19 mouse cellular contexts compared by ENCODE assay signal in the genomic region with DNA sequence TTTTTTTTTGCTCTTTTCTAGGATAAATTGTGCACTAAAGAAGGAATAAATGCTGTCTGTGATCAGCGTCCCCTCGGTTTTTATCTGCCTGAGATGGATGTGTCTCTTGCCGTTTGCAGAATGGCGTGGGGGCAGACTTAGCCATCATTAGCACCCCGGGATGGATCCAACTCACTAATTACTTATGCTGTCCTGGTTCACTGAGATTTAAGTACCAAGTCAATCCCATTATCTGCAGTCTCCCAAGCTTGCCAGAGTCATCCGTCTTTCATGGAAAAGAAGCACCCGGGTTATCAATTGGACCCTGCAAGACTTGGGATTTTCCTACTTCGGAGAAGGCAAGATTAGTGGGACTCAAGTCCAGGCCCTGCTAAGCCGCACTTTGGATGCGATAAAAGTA.
DNase-seq lines count a peak whose midpoint lies in the region; ATAC-seq and TF ChIP-seq lines count a peak whose summit lies in the region.
"Had no signal": no experiment of that assay in that cellular context is flagged by ENCODE, and none has a peak within 500 bp of the region (broad histone marks: within the 10 kb centered on the region; RNA-seq: fewer than 3 reads in every experiment).

No protein-coding gene starts in this region.

- H3K9me3 ChIP-seq in forebrain, embryonic 12.5 days, result no peaks in the 10 kb centered on the region
- H3K9me3 ChIP-seq in hindbrain, embryonic 13.5 days, result no peaks in the 10 kb centered on the region
- no peaks in the 10 kb centered on the region for H3K9me3 ChIP-seq in midbrain, embryonic 14.5 days (ENCODE audit: control insufficient read depth, low read length)
- H3K9me3 ChIP-seq: intestine, embryonic 15.5 days; liver, embryonic 13.5 days had no signal

- H3K27ac ChIP-seq in forebrain, embryonic 12.5 days, result peak overlapping the region; percentile 86
- peak overlapping the region; percentile 69 for H3K27ac ChIP-seq in hindbrain, embryonic 13.5 days
- H3K27ac ChIP-seq in midbrain, embryonic 14.5 days (replicated peaks; ENCODE audit: low read depth, low read length), result peak overlapping the region; percentile 75
- H3K27ac ChIP-seq in thymus, adult 2 months (ENCODE audit: control insufficient read depth, insufficient read depth, low read length), result no peak overlapping the region
- H3K27ac ChIP-seq: intestine, embryonic 15.5 days; kidney, postnatal 0 days; liver, embryonic 13.5 days had no signal

- H3K4me1 ChIP-seq in forebrain, embryonic 12.5 days, result peaks cover 48% of the 10 kb centered on the region
- peaks cover 42% of the 10 kb centered on the region for H3K4me1 ChIP-seq in hindbrain, embryonic 13.5 days (replicated peaks)
- peaks cover 37% of the 10 kb centered on the region for H3K4me1 ChIP-seq in midbrain, embryonic 14.5 days (ENCODE audit: control insufficient read depth, insufficient read depth, low read length)
- no peaks in the 10 kb centered on the region for H3K4me1 ChIP-seq in thymus, adult 2 months (replicated peaks; ENCODE audit: control insufficient read depth, insufficient read depth, low read length)
- H3K4me1 ChIP-seq: liver, embryonic 13.5 days had no signal

- no peaks in the 10 kb centered on the region for H3K27me3 ChIP-seq in forebrain, embryonic 12.5 days
- peaks cover 3% of the 10 kb centered on the region; the same call in 1 of the 2 replicates for H3K27me3 ChIP-seq in hindbrain, embryonic 13.5 days
- H3K27me3 ChIP-seq in midbrain, embryonic 14.5 days (ENCODE audit: control insufficient read depth, insufficient read depth, low read length), result no peaks in the 10 kb centered on the region
- no peaks in the 10 kb centered on the region for H3K27me3 ChIP-seq in thymus, adult 2 months (ENCODE audit: control insufficient read depth, insufficient read depth, low read length)
- H3K27me3 ChIP-seq: intestine, embryonic 15.5 days; liver, embryonic 13.5 days had no signal

- no peaks in the 10 kb centered on the region for H3K36me3 ChIP-seq in forebrain, embryonic 12.5 days (replicated peaks)
- H3K36me3 ChIP-seq in hindbrain, embryonic 13.5 days, result no peaks in the 10 kb centered on the region
- H3K36me3 ChIP-seq in midbrain, embryonic 14.5 days (ENCODE audit: control insufficient read depth, insufficient read depth, low read length), result no peaks in the 10 kb centered on the region
- no peaks in the 10 kb centered on the region for H3K36me3 ChIP-seq in thymus, adult 2 months (ENCODE audit: control insufficient read depth, insufficient read depth, low read length)
- H3K36me3 ChIP-seq: G1E; intestine, embryonic 15.5 days; liver, embryonic 13.5 days had no signal

- TF ChIP-seq CTCF in brain, embryonic 14.5 days (IDR thresholded peaks at IDR 0.05; ENCODE audit: borderline replicate concordance, extremely low read depth, insufficient read depth, insufficient read length), result no peak
- TF ChIP-seq CTCF in thymus, adult 2 months (IDR thresholded peaks at IDR 0.05; ENCODE audit: borderline replicate concordance, control insufficient read depth, extremely low read depth, insufficient read depth, low read length, poor library complexity), result no peak

- ATAC-seq in forebrain, embryonic 12.5 days (ENCODE audit: low FRiP score), result no peak
- ATAC-seq in hindbrain, embryonic 13.5 days (ENCODE audit: low FRiP score), result no peak
- no peak for ATAC-seq in midbrain, embryonic 14.5 days (ENCODE audit: low FRiP score, low TSS enrichment)
- ATAC-seq: CD4-positive, CD25-positive, alpha-beta regulatory T cell, adult 4 months; lung, postnatal 0 days had no signal

- no peak overlapping the region for H3K9ac ChIP-seq in forebrain, embryonic 12.5 days
- no peak overlapping the region for H3K9ac ChIP-seq in hindbrain, embryonic 13.5 days
- H3K9ac ChIP-seq in midbrain, embryonic 14.5 days (replicated peaks; ENCODE audit: low read length), result no peak overlapping the region; the same call in 1 of the 2 replicates
- H3K9ac ChIP-seq: intestine, embryonic 15.5 days; liver, embryonic 13.5 days had no signal

- no peak for TF ChIP-seq POLR2A in brain, embryonic 14.5 days (IDR thresholded peaks at IDR 0.05; ENCODE audit: borderline replicate concordance, extremely low read depth, insufficient read depth, insufficient read length, poor library complexity, severe bottlenecking)
- no peak for TF ChIP-seq POLR2A in thymus, adult 2 months (IDR thresholded peaks at IDR 0.05; ENCODE audit: control insufficient read depth, extremely low read depth, insufficient read depth, low read length, poor library complexity)

- no peak overlapping the region for H3K4me3 ChIP-seq in forebrain, embryonic 12.5 days (replicated peaks)
- no peak overlapping the region for H3K4me3 ChIP-seq in hindbrain, embryonic 13.5 days
- no peak overlapping the region for H3K4me3 ChIP-seq in midbrain, embryonic 14.5 days (replicated peaks; ENCODE audit: low read depth, low read length)
- H3K4me3 ChIP-seq in thymus, adult 2 months (ENCODE audit: control insufficient read depth, insufficient read depth, low read length), result no peak overlapping the region
- H3K4me3 ChIP-seq: intestine, embryonic 15.5 days; liver, embryonic 13.5 days; myocyte had no signal

- H3K4me2 ChIP-seq in forebrain, embryonic 12.5 days, result 0 out of 2 replicates have a peak overlapping the region, but pooled peaks have one; percentile 37
- peak overlapping the region; percentile 48; the same call in 1 of the 2 replicates for H3K4me2 ChIP-seq in hindbrain, embryonic 13.5 days
- peak overlapping the region; percentile 45 for H3K4me2 ChIP-seq in midbrain, embryonic 14.5 days (ENCODE audit: low read length)
- H3K4me2 ChIP-seq: heart, embryonic 11.5 days; liver, embryonic 13.5 days had no signal

- WGBS in forebrain, embryonic 12.5 days, result 22% methylated on average over 10 of the region's 10 CpGs
- 24% methylated on average over 10 of the region's 10 CpGs for WGBS in hindbrain, embryonic 13.5 days
- 6% methylated on average over 10 of the region's 10 CpGs for WGBS in midbrain, embryonic 14.5 days
- WGBS in thymus, adult 2 months, result 91% methylated on average over 10 of the region's 10 CpGs

- DNase-seq in brain, embryonic 14.5 days (ENCODE audit: low read depth), result peak; percentile 79
- peak; percentile 56 for DNase-seq in midbrain, embryonic 14.5 days
- DNase-seq in kidney, postnatal 25 days, result no peak
- no peak for DNase-seq in thymus, adult 2 months
- DNase-seq in kidney, postnatal 36 days, result no peak
- DNase-seq in heart, postnatal 36 days, result no peak
- DNase-seq: cerebellum, adult 9-11 months; gastrocnemius, postnatal 36 days; heart, postnatal 14 days; liver, embryonic 13.5 days had no signal

- intact Hi-C loops in heart, postnatal 36 days (cut with DNase I), result no loop called here

Comparison
In these comparisons a context has a peak if more than half of its experiments do, and no peak if none do; other contexts are left out.
1. DNase-seq: peak in brain, embryonic 14.5 days (single experiment) and midbrain, embryonic 14.5 days (single experiment); none in kidney, postnatal 25 days (0 of 2), thymus, adult 2 months (single experiment), kidney, postnatal 36 days (0 of 2) and heart, postnatal 36 days (0 of 2).
2. Peak in every context shown above with its lines, with median percentiles within 50 percentile points of each other: H3K4me2 ChIP-seq.